Mouse (Mus musculus): ENCODE measurements at regions not wholly inside any gene's neighbourhood (a gene's known extent, or its start where the extent isn't known, plus 50 kb on each side); places are given as distances from the start of the nearest gene placed in this dataset.

- Histone ChIP-seq H3K4me2 (replicated peaks; ENCODE audit: low read depth, low read length, severe bottlenecking) (no peak overlapping the region), H3K27ac (replicated peaks; ENCODE audit: low read depth, low read length) (no peak overlapping the region), H3K9me3 (ENCODE audit: control insufficient read depth, low read length) (no peaks in the 10 kb centered on the region), H3K4me3 (replicated peaks; ENCODE audit: low read length) (no peak overlapping the region), H3K4me1 (ENCODE audit: control insufficient read depth, insufficient read depth, low read length) (no peaks in the 10 kb centered on the region), H3K36me3 (ENCODE audit: control insufficient read depth, insufficient read depth, low read length) (no peaks in the 10 kb centered on the region), H3K9ac (ENCODE audit: low read depth, low read length, severe bottlenecking) (no peak overlapping the region), H3K27me3 (ENCODE audit: control insufficient read depth, insufficient read depth, low read length) (no peaks in the 10 kb centered on the region)
- no peak for ATAC-seq (ENCODE audit: low FRiP score, low read depth)
- no peak for DNase-seq (ENCODE audit: low spot score)
- TF ChIP-seq POLR2A (IDR thresholded peaks at IDR 0.05; ENCODE audit: borderline replicate concordance, extremely low read depth, insufficient read depth, insufficient read length): no peak
- 58% methylated on average over 2 of the region's 2 CpGs for WGBS
Observed at GRCm38 (mm10) chr1:99237214-99237613, 535.4 kb upstream of the Cntnap5b start.

DNA sequence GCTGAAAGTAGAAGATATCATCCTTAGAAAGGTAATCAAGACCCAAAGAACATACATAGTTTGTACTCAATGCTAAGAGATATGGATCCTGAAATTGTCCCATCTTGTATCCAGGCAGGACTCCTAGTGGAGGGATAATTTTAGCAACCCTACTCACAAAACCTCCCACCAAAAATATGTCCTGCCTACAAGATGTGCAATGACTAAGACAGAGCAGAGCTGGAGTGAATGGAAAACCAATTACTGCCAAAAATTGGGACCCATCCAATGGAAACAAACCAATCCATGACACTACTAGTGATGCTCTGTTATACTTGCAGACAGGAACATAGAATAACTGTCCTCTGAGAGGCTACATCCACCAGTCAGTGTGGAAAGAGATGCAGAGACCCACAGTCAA, 487.0 kb upstream of the Cntnap5b start:
- no peaks in the 10 kb centered on the region for H3K4me1 ChIP-seq (ENCODE audit: control insufficient read depth, insufficient read depth, low read length)
- DNase-seq (ENCODE audit: low spot score): no peak
- no peaks in the 10 kb centered on the region for H3K27me3 ChIP-seq (ENCODE audit: control insufficient read depth, insufficient read depth, low read length)
- no peak overlapping the region for H3K27ac ChIP-seq (replicated peaks; ENCODE audit: low read depth, low read length)
- no peak overlapping the region for H3K9ac ChIP-seq (ENCODE audit: low read depth, low read length, severe bottlenecking)
- H3K36me3 ChIP-seq (ENCODE audit: control insufficient read depth, insufficient read depth, low read length): no peaks in the 10 kb centered on the region
- H3K4me2 ChIP-seq (replicated peaks; ENCODE audit: low read depth, low read length, severe bottlenecking): no peak overlapping the region
- no peak overlapping the region for H3K4me3 ChIP-seq (replicated peaks; ENCODE audit: low read length)
- TF ChIP-seq POLR2A (IDR thresholded peaks at IDR 0.05; ENCODE audit: borderline replicate concordance, extremely low read depth, insufficient read depth, insufficient read length): no peak
- no peaks in the 10 kb centered on the region for H3K9me3 ChIP-seq (ENCODE audit: control insufficient read depth, low read length)
- no peak for ATAC-seq (ENCODE audit: low FRiP score, low read depth)

DNA sequence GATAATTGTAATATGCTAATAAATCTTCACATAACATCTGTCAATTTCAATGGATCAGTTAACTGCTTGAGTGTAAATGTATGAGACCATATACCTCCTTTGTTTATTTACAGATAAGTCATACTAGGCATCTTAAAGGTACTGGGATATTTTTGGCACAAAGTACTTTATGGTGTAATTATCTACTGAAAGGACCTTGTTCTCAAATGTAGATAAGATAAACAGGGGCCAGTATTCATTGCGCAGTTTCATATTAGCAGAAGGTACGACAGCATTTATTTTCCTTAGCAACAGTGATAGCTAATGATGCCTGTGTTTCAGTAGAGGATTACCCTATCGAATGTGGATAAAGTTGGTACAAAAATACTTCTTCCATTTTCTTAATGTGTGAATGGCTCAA, 484.7 kb upstream of the Cntnap5b start:
- 93% methylated on average over 3 of the region's 3 CpGs for WGBS
- Histone ChIP-seq H3K36me3 (ENCODE audit: control insufficient read depth, insufficient read depth, low read length) (no peaks in the 10 kb centered on the region), H3K4me2 (replicated peaks; ENCODE audit: low read depth, low read length, severe bottlenecking) (no peak overlapping the region)

DNA sequence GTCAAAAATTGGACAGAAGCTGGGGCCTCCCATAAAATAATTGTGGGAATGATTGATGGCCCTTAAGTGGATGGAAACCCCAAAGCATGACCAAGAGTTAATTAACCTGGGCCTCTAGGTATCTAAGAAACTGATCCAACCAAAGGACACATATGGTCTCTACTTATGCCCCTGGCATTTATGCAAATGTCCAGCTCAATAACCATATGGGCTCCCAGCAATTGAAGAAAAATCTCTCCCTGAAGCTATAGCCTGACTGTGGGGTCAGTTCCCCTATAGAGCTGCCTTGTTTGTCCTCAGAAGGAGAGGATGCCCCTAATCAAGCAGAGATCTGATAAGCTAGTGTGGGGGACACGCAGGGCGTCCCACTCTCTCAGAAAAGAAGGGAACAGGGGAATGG, 473.4 kb upstream of the Cntnap5b start:
- Histone ChIP-seq H3K4me2 (replicated peaks; ENCODE audit: low read depth, low read length, severe bottlenecking) (no peak overlapping the region), H3K4me1 (ENCODE audit: control insufficient read depth, insufficient read depth, low read length) (no peaks in the 10 kb centered on the region), H3K27ac (replicated peaks; ENCODE audit: low read depth, low read length) (no peak overlapping the region), H3K9me3 (ENCODE audit: control insufficient read depth, low read length) (no peaks in the 10 kb centered on the region), H3K36me3 (ENCODE audit: control insufficient read depth, insufficient read depth, low read length) (no peaks in the 10 kb centered on the region), H3K9ac (ENCODE audit: low read depth, low read length, severe bottlenecking) (no peak overlapping the region), H3K4me3 (replicated peaks; ENCODE audit: low read length) (no peak overlapping the region), H3K27me3 (ENCODE audit: control insufficient read depth, insufficient read depth, low read length) (no peaks in the 10 kb centered on the region)
- WGBS: 100% methylated on average over 2 of the region's 2 CpGs
- no peak for TF ChIP-seq POLR2A (IDR thresholded peaks at IDR 0.05; ENCODE audit: borderline replicate concordance, extremely low read depth, insufficient read depth, insufficient read length)
- ATAC-seq (ENCODE audit: low FRiP score, low read depth) (no peak), DNase-seq (ENCODE audit: low spot score) (no peak)

More for the DNA sequence above, 484.7 kb upstream of the Cntnap5b start:
- ATAC-seq (ENCODE audit: low FRiP score, low read depth) (no peak), DNase-seq (ENCODE audit: low spot score) (no peak)
- no peak overlapping the region for H3K27ac ChIP-seq (replicated peaks; ENCODE audit: low read depth, low read length)
- TF ChIP-seq POLR2A (IDR thresholded peaks at IDR 0.05; ENCODE audit: borderline replicate concordance, extremely low read depth, insufficient read depth, insufficient read length): no peak
- H3K27me3 ChIP-seq (ENCODE audit: control insufficient read depth, insufficient read depth, low read length): no peaks in the 10 kb centered on the region
- no peaks in the 10 kb centered on the region for H3K4me1 ChIP-seq (ENCODE audit: control insufficient read depth, insufficient read depth, low read length)
- no peak overlapping the region for H3K4me3 ChIP-seq (replicated peaks; ENCODE audit: low read length)
- no peaks in the 10 kb centered on the region for H3K9me3 ChIP-seq (ENCODE audit: control insufficient read depth, low read length)
- no peak overlapping the region for H3K9ac ChIP-seq (ENCODE audit: low read depth, low read length, severe bottlenecking)

- Histone ChIP-seq H3K4me1 (ENCODE audit: control insufficient read depth, insufficient read depth, low read length) (no peaks in the 10 kb centered on the region), H3K4me2 (replicated peaks; ENCODE audit: low read depth, low read length, severe bottlenecking) (no peak overlapping the region)
Observed at GRCm38 (mm10) chr1:99317043-99317709, 455.4 kb upstream of the Cntnap5b start.

DNA sequence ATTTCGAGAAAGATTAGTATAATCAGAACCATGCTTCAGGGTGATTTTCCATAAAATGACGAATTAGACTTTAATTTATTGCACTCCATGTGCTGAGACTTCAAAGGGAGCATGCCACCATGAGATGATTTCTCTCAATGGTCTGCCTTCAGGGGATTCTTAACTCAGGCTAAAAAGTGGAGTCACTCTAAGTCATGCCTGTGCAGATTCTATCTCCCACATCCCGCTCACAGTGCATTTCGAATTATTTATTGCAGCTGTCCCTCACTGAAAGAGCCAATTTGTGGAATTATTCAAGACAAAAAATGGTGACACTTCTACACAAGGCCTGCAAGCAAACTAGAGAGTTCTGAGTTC, 454.9 kb upstream of the Cntnap5b start:
- TF ChIP-seq POLR2A (IDR thresholded peaks at IDR 0.05; ENCODE audit: borderline replicate concordance, extremely low read depth, insufficient read depth, insufficient read length): no peak
- WGBS: 31% methylated on average over 4 of the region's 4 CpGs
- H3K27ac ChIP-seq (replicated peaks; ENCODE audit: low read depth, low read length): no peak overlapping the region
- H3K36me3 ChIP-seq (ENCODE audit: control insufficient read depth, insufficient read depth, low read length): no peaks in the 10 kb centered on the region
- H3K27me3 ChIP-seq (ENCODE audit: control insufficient read depth, insufficient read depth, low read length): no peaks in the 10 kb centered on the region
- H3K9me3 ChIP-seq (ENCODE audit: control insufficient read depth, low read length): no peaks in the 10 kb centered on the region
- DNase-seq (ENCODE audit: low spot score) (peak; percentile 43), ATAC-seq (ENCODE audit: low FRiP score, low read depth) (no peak)
- H3K9ac ChIP-seq (ENCODE audit: low read depth, low read length, severe bottlenecking): no peak overlapping the region
- no peaks in the 10 kb centered on the region for H3K4me1 ChIP-seq (ENCODE audit: control insufficient read depth, insufficient read depth, low read length)
- H3K4me2 ChIP-seq (replicated peaks; ENCODE audit: low read depth, low read length, severe bottlenecking): no peak overlapping the region
- no peak overlapping the region for H3K4me3 ChIP-seq (replicated peaks; ENCODE audit: low read length)

More at GRCm38 (mm10) chr1:99317043-99317709, 455.4 kb upstream of the Cntnap5b start:
- Histone ChIP-seq H3K9me3 (ENCODE audit: control insufficient read depth, low read length) (no peaks in the 10 kb centered on the region), H3K27ac (replicated peaks; ENCODE audit: low read depth, low read length) (no peak overlapping the region), H3K36me3 (ENCODE audit: control insufficient read depth, insufficient read depth, low read length) (no peaks in the 10 kb centered on the region), H3K27me3 (ENCODE audit: control insufficient read depth, insufficient read depth, low read length) (no peaks in the 10 kb centered on the region), H3K9ac (ENCODE audit: low read depth, low read length, severe bottlenecking) (no peak overlapping the region), H3K4me3 (replicated peaks; ENCODE audit: low read length) (no peak overlapping the region)
- DNase-seq (ENCODE audit: low spot score) (no peak), ATAC-seq (ENCODE audit: low FRiP score, low read depth) (no peak)
- no peak for TF ChIP-seq POLR2A (IDR thresholded peaks at IDR 0.05; ENCODE audit: borderline replicate concordance, extremely low read depth, insufficient read depth, insufficient read length)
- WGBS: 32% methylated on average over 3 of the region's 3 CpGs

Data from limb, embryonic 14.5 days (tissue).